Comparison of ENCODE assay signal across 9 mouse cellular contexts in the genomic region with DNA sequence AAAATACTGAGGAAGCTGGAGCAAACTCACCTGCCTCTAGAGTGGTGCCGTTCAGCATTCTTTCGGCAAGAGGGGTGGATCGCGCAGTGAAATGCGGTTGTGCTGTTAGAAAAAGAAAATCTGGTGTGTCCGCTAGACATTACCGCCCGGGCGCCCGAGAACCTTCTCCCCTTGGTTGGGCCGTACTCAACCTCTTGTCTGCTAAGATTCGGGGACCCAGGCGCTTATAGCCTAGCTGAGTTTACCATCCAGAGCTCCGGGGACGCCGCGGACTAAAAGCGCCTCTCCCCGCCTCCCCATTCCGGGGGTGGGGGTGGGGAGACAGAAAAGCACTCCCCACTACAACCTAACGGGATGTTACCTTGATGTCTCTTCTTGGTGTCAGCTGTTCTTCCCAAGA. TPM values are rescaled to one million over a fixed set of nuclear protein-coding genes. Genes with fewer than 3 reads are reported as not detected.
DNase-seq lines count a peak whose midpoint lies in the region; ATAC-seq and TF ChIP-seq lines count a peak whose summit lies in the region.
"Had no signal": no experiment of that assay in that cellular context is flagged by ENCODE, and none has a peak within 500 bp of the region (broad histone marks: within the 10 kb centered on the region; RNA-seq: fewer than 3 reads in every experiment).

No protein-coding gene starts in this region.

- peak overlapping the region; percentile 57 for H3K4me3 ChIP-seq in heart, embryonic 10.5 days
- peak overlapping the region; percentile 22; the same call in 1 of the 2 replicates for H3K4me3 ChIP-seq in ES-Bruce4 (ENCODE audit: low read depth, low read length)
- peak overlapping the region; percentile 21 for H3K4me3 ChIP-seq in hindbrain, embryonic 11.5 days (ENCODE audit: low read depth, low read length)
- peak overlapping the region; percentile 52 for H3K4me3 ChIP-seq in midbrain, embryonic 10.5 days
- H3K4me3 ChIP-seq in thymus, adult 2 months (ENCODE audit: control insufficient read depth, insufficient read depth, low read length) = no peak overlapping the region

- TF ChIP-seq POLR2A in ES-Bruce4 (IDR thresholded peaks at IDR 0.05; ENCODE audit: insufficient read depth, low read length) = no peak
- TF ChIP-seq POLR2A in thymus, adult 2 months (IDR thresholded peaks at IDR 0.05; ENCODE audit: control insufficient read depth, extremely low read depth, insufficient read depth, low read length, poor library complexity) = no peak

- intact Hi-C loops in heart, postnatal 10 days (cut with DNase I) = loop anchor here (10.0 kb wide), 1 partner anchor 578 kb away; a partner anchor contains a TSS

- 1% methylated on average over 21 of the region's 21 CpGs for WGBS in heart, embryonic 10.5 days
- 0% methylated on average over 21 of the region's 21 CpGs for WGBS in hindbrain, embryonic 11.5 days
- WGBS in midbrain, embryonic 10.5 days = under 1% methylated on average over 21 of the region's 21 CpGs
- WGBS in thymus, adult 2 months = 5% methylated on average over 21 of the region's 21 CpGs

- TF ChIP-seq EP300 in ES-Bruce4 (IDR thresholded peaks at IDR 0.05; ENCODE audit: insufficient read depth, low read depth, low read length) = no peak

- H3K4me1 ChIP-seq in heart, embryonic 10.5 days = peaks cover 34% of the 10 kb centered on the region
- no peaks in the 10 kb centered on the region for H3K4me1 ChIP-seq in ES-Bruce4 (ENCODE audit: control insufficient read depth, insufficient read depth, low read length)
- peaks cover 8% of the 10 kb centered on the region; the same call in 1 of the 2 replicates for H3K4me1 ChIP-seq in hindbrain, embryonic 11.5 days (replicated peaks; ENCODE audit: control insufficient read depth, insufficient read depth, low read length)
- peaks cover 57% of the 10 kb centered on the region for H3K4me1 ChIP-seq in midbrain, embryonic 10.5 days
- peaks cover 33% of the 10 kb centered on the region for H3K4me1 ChIP-seq in thymus, adult 2 months (replicated peaks; ENCODE audit: control insufficient read depth, insufficient read depth, low read length)

- no peaks in the 10 kb centered on the region for H3K9me3 ChIP-seq in heart, embryonic 10.5 days
- H3K9me3 ChIP-seq in ES-Bruce4 (replicated peaks; ENCODE audit: control insufficient read depth, insufficient read depth, low read length, poor library complexity, severe bottlenecking) = no peaks in the 10 kb centered on the region
- no peaks in the 10 kb centered on the region for H3K9me3 ChIP-seq in hindbrain, embryonic 11.5 days (ENCODE audit: control insufficient read depth, low read length)
- no peaks in the 10 kb centered on the region for H3K9me3 ChIP-seq in midbrain, embryonic 10.5 days (replicated peaks)

- peaks cover 12% of the 10 kb centered on the region; the same call in 1 of the 2 replicates for H3K36me3 ChIP-seq in heart, embryonic 10.5 days
- H3K36me3 ChIP-seq in ES-Bruce4 (ENCODE audit: control insufficient read depth, insufficient read depth, low read length, poor library complexity, severe bottlenecking) = no peaks in the 10 kb centered on the region
- H3K36me3 ChIP-seq in hindbrain, embryonic 11.5 days (ENCODE audit: control insufficient read depth, insufficient read depth, low read length) = no peaks in the 10 kb centered on the region
- peaks cover 12% of the 10 kb centered on the region for H3K36me3 ChIP-seq in midbrain, embryonic 10.5 days
- H3K36me3 ChIP-seq in thymus, adult 2 months (ENCODE audit: control insufficient read depth, insufficient read depth, low read length) = no peaks in the 10 kb centered on the region

- DNase-seq in heart, embryonic 10.5 days (ENCODE audit: low spot score) = peak; percentile 70
- no peak for DNase-seq in heart, postnatal 10 days
- DNase-seq in hindbrain, embryonic 11.5 days (ENCODE audit: low spot score) = peak; percentile 59
- peak; percentile 47 for DNase-seq in midbrain, embryonic 10.5 days (ENCODE audit: low spot score)
- DNase-seq in thymus, adult 2 months = no peak
- no peak for DNase-seq in ovary, adult 18-20 months (ENCODE audit: low spot score)
- DNase-seq in ovary, postnatal 14 days (ENCODE audit: low spot score) = no peak
- DNase-seq: adrenal gland, postnatal 36 days had no signal

- TF ChIP-seq CTCF in ES-Bruce4 (IDR thresholded peaks at IDR 0.05; ENCODE audit: low read depth, low read length) = no peak
- no peak for TF ChIP-seq CTCF in thymus, adult 2 months (IDR thresholded peaks at IDR 0.05; ENCODE audit: borderline replicate concordance, control insufficient read depth, extremely low read depth, insufficient read depth, low read length, poor library complexity)

- no peak overlapping the region for H3K4me2 ChIP-seq in hindbrain, embryonic 11.5 days (replicated peaks; ENCODE audit: low read depth, low read length)

- ATAC-seq in hindbrain, embryonic 11.5 days (ENCODE audit: low FRiP score) = no peak

- no peak overlapping the region for H3K27ac ChIP-seq in heart, embryonic 10.5 days
- no peak overlapping the region for H3K27ac ChIP-seq in ES-Bruce4 (ENCODE audit: insufficient read depth, low read length)
- H3K27ac ChIP-seq in hindbrain, embryonic 11.5 days (ENCODE audit: low read depth, low read length) = no peak overlapping the region
- H3K27ac ChIP-seq in midbrain, embryonic 10.5 days (replicated peaks) = peak overlapping the region; percentile 47; the same call in 1 of the 2 replicates
- H3K27ac ChIP-seq in thymus, adult 2 months (ENCODE audit: control insufficient read depth, insufficient read depth, low read length) = no peak overlapping the region

- no peak overlapping the region for H3K9ac ChIP-seq in ES-Bruce4 (ENCODE audit: low read depth, poor library complexity, severe bottlenecking)
- H3K9ac ChIP-seq in hindbrain, embryonic 11.5 days (ENCODE audit: low read depth, low read length) = no peak overlapping the region

- H3K27me3 ChIP-seq in heart, embryonic 10.5 days (ENCODE audit: insufficient read depth, poor library complexity, severe bottlenecking) = peaks cover 82% of the 10 kb centered on the region
- peaks cover 30% of the 10 kb centered on the region for H3K27me3 ChIP-seq in ES-Bruce4 (ENCODE audit: control insufficient read depth, insufficient read depth, low read length, poor library complexity, severe bottlenecking)
- H3K27me3 ChIP-seq in hindbrain, embryonic 11.5 days (ENCODE audit: control insufficient read depth, insufficient read depth, low read length) = peaks cover 65% of the 10 kb centered on the region
- H3K27me3 ChIP-seq in midbrain, embryonic 10.5 days (ENCODE audit: low read depth, poor library complexity, severe bottlenecking) = peaks cover 98% of the 10 kb centered on the region
- peaks cover 29% of the 10 kb centered on the region for H3K27me3 ChIP-seq in thymus, adult 2 months (ENCODE audit: control insufficient read depth, insufficient read depth, low read length)

RNA-seq across cellular contexts. Expression of a gene that starts 1.2 kb away (rescaled TPM):
- polyA plus RNA-seq in heart, embryonic 10.5 days (2016; fragmentation: Nextera tagmentation; extraction: Ambion mirVana) = 3.5 and 5.2 TPM in 2 replicates
- total RNA-seq in heart, postnatal 10 days (2021) = under 1 TPM in 1 of 2 experiments, not detected in 1; 0.12 TPM
- polyA plus RNA-seq in ES-Bruce4 (2011; ENCODE audit: insufficient read depth, insufficient read length, low read depth, missing spikeins) = 0.43 and 0.48 TPM in 2 replicates
- polyA plus RNA-seq in hindbrain, embryonic 11.5 days (2014; fragmentation: Nextera tagmentation; extraction: Ambion mirVana) = 31.4 and 32.1 TPM in 2 replicates
- 11.4 and 21.1 TPM in 2 replicates for polyA plus RNA-seq in midbrain, embryonic 10.5 days (2016; fragmentation: Nextera tagmentation; extraction: Ambion mirVana)
- polyA plus RNA-seq in thymus, adult 2 months (2012; rRNA removed) = 0.05 TPM in 1 of 2 replicates, not detected in the other

RNA-seq across cellular contexts. Expression of a gene that starts 9.5 kb away (rescaled TPM):
- polyA plus RNA-seq in heart, embryonic 10.5 days (2016; fragmentation: Nextera tagmentation; extraction: Ambion mirVana) = 27.0 and 30.2 TPM in 2 replicates
- 10 to 100 TPM; 17.1 to 18.2 TPM for total RNA-seq in heart, postnatal 10 days (2021)
- polyA plus RNA-seq in ES-Bruce4 (2011; ENCODE audit: insufficient read depth, insufficient read length, low read depth, missing spikeins) = 8.6 and 8.9 TPM in 2 replicates
- polyA plus RNA-seq in hindbrain, embryonic 11.5 days (2014; fragmentation: Nextera tagmentation; extraction: Ambion mirVana) = 42.4 and 44.6 TPM in 2 replicates
- polyA plus RNA-seq in midbrain, embryonic 10.5 days (2016; fragmentation: Nextera tagmentation; extraction: Ambion mirVana) = 45.3 and 47.1 TPM in 2 replicates
- polyA plus RNA-seq in thymus, adult 2 months (2012; rRNA removed) = 51.3 and 54.8 TPM in 2 replicates

Comparison
In these comparisons a context has a peak if more than half of its experiments do, and no peak if none do; other contexts are left out.
1. DNase-seq: peak in heart, embryonic 10.5 days (single experiment), hindbrain, embryonic 11.5 days (single experiment) and midbrain, embryonic 10.5 days (single experiment); none in heart, postnatal 10 days (0 of 2), thymus, adult 2 months (single experiment), ovary, adult 18-20 months (single experiment) and ovary, postnatal 14 days (single experiment).